29 mouse cellular contexts compared by ENCODE assay signal in genomic region chr8:35289967-35290366, GRCm38 (mm10).
DNase-seq lines count a peak whose midpoint lies in the region; ATAC-seq and TF ChIP-seq lines count a peak whose summit lies in the region.
"Had no signal": no experiment of that assay in that cellular context is flagged by ENCODE, and none has a peak within 500 bp of the region (broad histone marks: within the 10 kb centered on the region; RNA-seq: fewer than 3 reads in every experiment).

No protein-coding gene starts in this region.

- peak overlapping the region; percentile 49; the same call in 1 of the 2 replicates for H3K27ac ChIP-seq in heart, embryonic 10.5 days
- no peak overlapping the region for H3K27ac ChIP-seq in kidney, postnatal 0 days
- H3K27ac ChIP-seq in stomach, postnatal 0 days (replicated peaks), result peak overlapping the region; percentile 31; the same call in 1 of the 2 replicates
- H3K27ac ChIP-seq: embryonic facial prominence, embryonic 13.5 days; forebrain, embryonic 15.5 days; heart, embryonic 15.5 days; hindbrain, embryonic 13.5 days; layer of hippocampus, adult 2 months; left cerebral cortex, adult 2 months; liver, embryonic 14.5 days; midbrain, embryonic 12.5 days; neural tube, embryonic 12.5 days had no signal

- H3K4me2 ChIP-seq in kidney, postnatal 0 days (ENCODE audit: low read length), result no peak overlapping the region
- no peak overlapping the region for H3K4me2 ChIP-seq in stomach, postnatal 0 days (replicated peaks; ENCODE audit: low read depth)
- H3K4me2 ChIP-seq: embryonic facial prominence, embryonic 13.5 days; forebrain, embryonic 15.5 days; heart, embryonic 15.5 days; hindbrain, embryonic 13.5 days; lung, embryonic 15.5 days; midbrain, embryonic 12.5 days; neural tube, embryonic 12.5 days had no signal

- 53% methylated on average over 4 of the region's 4 CpGs for WGBS in heart, embryonic 10.5 days
- 69% methylated on average over 4 of the region's 4 CpGs for WGBS in kidney, postnatal 0 days
- WGBS in stomach, postnatal 0 days, result 49% methylated on average over 4 of the region's 4 CpGs

- no peak for ATAC-seq in kidney, postnatal 0 days (replicated peaks; ENCODE audit: low FRiP score, low read depth)
- ATAC-seq in stomach, postnatal 0 days (ENCODE audit: low FRiP score, low TSS enrichment), result peak; percentile 33
- no peak for ATAC-seq in inflammation-experienced regulatory T-cells, adult 6 months
- ATAC-seq: forebrain, embryonic 15.5 days had no signal

- TF ChIP-seq CTCF in kidney, postnatal 0 days (IDR thresholded peaks at IDR 0.05; ENCODE audit: low read depth), result no peak
- TF ChIP-seq CTCF in stomach, postnatal 0 days (IDR thresholded peaks at IDR 0.05; ENCODE audit: low read depth), result no peak

- no peak overlapping the region for H3K9ac ChIP-seq in kidney, postnatal 0 days (ENCODE audit: low read depth, low read length)
- no peak overlapping the region for H3K9ac ChIP-seq in stomach, postnatal 0 days (ENCODE audit: low read length)
- H3K9ac ChIP-seq: embryonic facial prominence, embryonic 13.5 days; forebrain, embryonic 15.5 days; heart, embryonic 15.5 days; hindbrain, embryonic 13.5 days; liver, embryonic 14.5 days; lung, embryonic 15.5 days; midbrain, embryonic 12.5 days; neural tube, embryonic 12.5 days had no signal

- no peak overlapping the region for H3K4me3 ChIP-seq in heart, embryonic 10.5 days
- H3K4me3 ChIP-seq in kidney, postnatal 0 days (replicated peaks; ENCODE audit: low read depth, low read length), result no peak overlapping the region
- no peak overlapping the region for H3K4me3 ChIP-seq in stomach, postnatal 0 days (ENCODE audit: low read depth, low read length)
- H3K4me3 ChIP-seq: embryonic facial prominence, embryonic 13.5 days; forebrain, embryonic 10.5 days; forebrain, embryonic 15.5 days; heart, embryonic 15.5 days; hindbrain, embryonic 13.5 days; layer of hippocampus, adult 2 months; left cerebral cortex, adult 2 months; lung, embryonic 15.5 days; megakaryocyte, embryonic 14.5 days; midbrain, embryonic 12.5 days; myocyte; neural tube, embryonic 12.5 days had no signal

- H3K4me1 ChIP-seq in heart, embryonic 10.5 days, result peaks cover 15% of the 10 kb centered on the region
- no peaks in the 10 kb centered on the region for H3K4me1 ChIP-seq in kidney, postnatal 0 days (replicated peaks; ENCODE audit: insufficient read depth, low read length)
- H3K4me1 ChIP-seq in stomach, postnatal 0 days (replicated peaks; ENCODE audit: control insufficient read depth, insufficient read depth), result no peaks in the 10 kb centered on the region; the same call in 1 of the 2 replicates
- H3K4me1 ChIP-seq: forebrain, embryonic 15.5 days; neural tube, embryonic 12.5 days had no signal

- TF ChIP-seq EP300 in stomach, postnatal 0 days (optimal IDR thresholded peaks at IDR 0.05), result no peak

- no peaks in the 10 kb centered on the region for H3K9me3 ChIP-seq in heart, embryonic 10.5 days
- H3K9me3 ChIP-seq in kidney, postnatal 0 days (replicated peaks; ENCODE audit: low read length), result no peaks in the 10 kb centered on the region; the same call in 1 of the 2 replicates
- H3K9me3 ChIP-seq in stomach, postnatal 0 days (ENCODE audit: control insufficient read depth, low read length), result no peaks in the 10 kb centered on the region
- H3K9me3 ChIP-seq: embryonic facial prominence, embryonic 13.5 days; forebrain, embryonic 15.5 days; hindbrain, embryonic 13.5 days; lung, embryonic 15.5 days; midbrain, embryonic 12.5 days had no signal

- DNase-seq in heart, embryonic 10.5 days (ENCODE audit: low spot score), result no peak
- DNase-seq in heart, adult 18-20 months, result no peak
- peak; percentile 4 for DNase-seq in kidney, postnatal 0 days (ENCODE audit: low spot score)
- DNase-seq in kidney, postnatal 36 days, result no peak
- peak; percentile 28 for DNase-seq in forelimb bud, embryonic 11.5 days (ENCODE audit: low read depth, low spot score)
- peak; percentile 77 for DNase-seq in stomach, postnatal 0 days (ENCODE audit: low spot score)
- DNase-seq: adrenal gland, adult 8-10 months; cerebellum, adult 8-10 months; cerebellum, postnatal 36 days; heart, postnatal 4 days; kidney, adult 11 months; kidney, postnatal 25 days; lung, postnatal 4 days; right cerebral cortex, postnatal 4 days had no signal

- no peaks in the 10 kb centered on the region for H3K36me3 ChIP-seq in heart, embryonic 10.5 days
- H3K36me3 ChIP-seq in kidney, postnatal 0 days (ENCODE audit: insufficient read depth, low read length), result no peaks in the 10 kb centered on the region
- no peaks in the 10 kb centered on the region for H3K36me3 ChIP-seq in stomach, postnatal 0 days (ENCODE audit: control insufficient read depth, insufficient read depth, low read length)
- H3K36me3 ChIP-seq: embryonic facial prominence, embryonic 13.5 days; forebrain, embryonic 10.5 days; forebrain, embryonic 15.5 days; G1E; heart, embryonic 15.5 days; hindbrain, embryonic 13.5 days; lung, embryonic 15.5 days; midbrain, embryonic 12.5 days; neural tube, embryonic 12.5 days had no signal

- H3K27me3 ChIP-seq in heart, embryonic 10.5 days (ENCODE audit: insufficient read depth, poor library complexity, severe bottlenecking), result no peaks in the 10 kb centered on the region
- H3K27me3 ChIP-seq in kidney, postnatal 0 days (ENCODE audit: insufficient read depth, low read length), result no peaks in the 10 kb centered on the region
- H3K27me3 ChIP-seq in stomach, postnatal 0 days (ENCODE audit: control insufficient read depth, insufficient read depth, low read length), result no peaks in the 10 kb centered on the region
- H3K27me3 ChIP-seq: embryonic facial prominence, embryonic 13.5 days; forebrain, embryonic 15.5 days; heart, embryonic 15.5 days; hindbrain, embryonic 13.5 days; lung, embryonic 15.5 days; neural tube, embryonic 12.5 days had no signal

Comparison
In these comparisons a context has a peak if more than half of its experiments do, and no peak if none do; other contexts are left out.
1. DNase-seq: peak in kidney, postnatal 0 days (single experiment), forelimb bud, embryonic 11.5 days (single experiment) and stomach, postnatal 0 days (single experiment); none in heart, embryonic 10.5 days (single experiment), heart, adult 18-20 months (0 of 2) and kidney, postnatal 36 days (0 of 2).